ENCODE assay signal across 34 mouse cellular contexts in the genomic region with DNA sequence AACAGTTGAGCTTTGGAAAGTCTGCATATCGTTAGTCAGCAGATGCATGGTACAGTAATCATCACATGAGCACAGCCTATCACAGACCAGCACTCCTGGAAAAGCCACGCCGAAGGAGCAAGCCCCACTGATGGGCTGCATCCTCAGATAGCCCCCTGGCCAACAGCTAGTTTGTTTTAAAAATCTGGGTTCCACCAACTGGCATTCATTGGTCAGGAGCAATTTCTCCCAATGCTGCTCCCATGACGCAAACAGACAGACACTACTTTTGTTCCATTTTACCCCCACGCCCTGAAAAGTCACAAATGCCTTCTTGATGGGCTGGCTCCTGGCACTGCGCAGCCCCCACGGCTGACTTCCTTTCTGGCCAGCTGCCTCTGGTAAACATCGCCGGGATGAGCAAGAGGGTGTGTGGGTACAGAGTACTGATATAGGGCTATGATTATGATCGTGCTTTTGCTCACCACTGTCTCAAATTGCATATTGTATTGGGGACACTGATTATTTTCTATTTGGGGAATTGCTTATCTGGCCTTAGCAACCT.
DNase-seq lines count a peak whose midpoint lies in the region; ATAC-seq and TF ChIP-seq lines count a peak whose summit lies in the region.
"Had no signal": no experiment of that assay in that cellular context is flagged by ENCODE, and none has a peak within 500 bp of the region (broad histone marks: within the 10 kb centered on the region; RNA-seq: fewer than 3 reads in every experiment).

No protein-coding gene starts in this region.

- H3K79me2 ChIP-seq in C2C12 (ENCODE audit: control insufficient read depth, insufficient read depth): no peaks in the 10 kb centered on the region

- no peaks in the 10 kb centered on the region for H3K36me3 ChIP-seq in C2C12 (ENCODE audit: control insufficient read depth, insufficient read depth)
- H3K36me3 ChIP-seq in limb, embryonic 15.5 days: no peaks in the 10 kb centered on the region
- H3K36me3 ChIP-seq: forebrain, embryonic 12.5 days; G1E; heart, embryonic 10.5 days; hindbrain, embryonic 13.5 days; limb, embryonic 13.5 days; liver, embryonic 13.5 days; midbrain, embryonic 12.5 days; neural tube, embryonic 13.5 days had no signal

- no peaks in the 10 kb centered on the region for H3K27me3 ChIP-seq in C2C12 (ENCODE audit: control insufficient read depth, insufficient read depth, insufficient read length)
- H3K27me3 ChIP-seq in limb, embryonic 15.5 days: no peaks in the 10 kb centered on the region
- H3K27me3 ChIP-seq: forebrain, embryonic 12.5 days; hindbrain, embryonic 13.5 days; liver, embryonic 13.5 days; megakaryocyte, embryonic 14.5 days; midbrain, embryonic 12.5 days; neural tube, embryonic 13.5 days had no signal

- peak; percentile 40; the same call in 1 of the 2 replicates for ATAC-seq in limb, embryonic 15.5 days (ENCODE audit: insufficient number of reproducible peaks, low FRiP score, low TSS enrichment, low read depth)
- ATAC-seq: forebrain, postnatal 0 days; intestine, embryonic 16.5 days; lung, postnatal 0 days; Patski had no signal

- 63% methylated on average over 10 of the region's 10 CpGs for WGBS in limb, embryonic 15.5 days

- no peak overlapping the region for H3K9ac ChIP-seq in limb, embryonic 15.5 days
- H3K9ac ChIP-seq: forebrain, embryonic 12.5 days; forebrain, postnatal 0 days; hindbrain, embryonic 13.5 days; limb, embryonic 13.5 days; liver, embryonic 13.5 days; midbrain, embryonic 12.5 days; neural tube, embryonic 13.5 days had no signal

- no peak overlapping the region for H3K4me2 ChIP-seq in limb, embryonic 15.5 days
- H3K4me2 ChIP-seq: forebrain, embryonic 12.5 days; hindbrain, embryonic 13.5 days; limb, embryonic 13.5 days; liver, embryonic 13.5 days; midbrain, embryonic 12.5 days; neural tube, embryonic 13.5 days had no signal

- TF ChIP-seq CTCF in C2C12 (IDR thresholded peaks at IDR 0.05; ENCODE audit: control insufficient read depth, insufficient read depth, insufficient read length): no peak

- H3K4me1 ChIP-seq in limb, embryonic 15.5 days: no peaks in the 10 kb centered on the region
- H3K4me1 ChIP-seq: forebrain, embryonic 12.5 days; heart, embryonic 10.5 days; hindbrain, embryonic 13.5 days; liver, embryonic 13.5 days; megakaryocyte, embryonic 14.5 days; midbrain, embryonic 12.5 days; neural tube, embryonic 13.5 days had no signal

- no peak overlapping the region for H3K4me3 ChIP-seq in C2C12 (ENCODE audit: insufficient read depth, poor library complexity, severe bottlenecking)
- no peak overlapping the region for H3K4me3 ChIP-seq in limb, embryonic 15.5 days
- H3K4me3 ChIP-seq: erythroblast, embryonic 14.5 days; forebrain, embryonic 12.5 days; heart, embryonic 10.5 days; hindbrain, embryonic 13.5 days; layer of hippocampus, adult 2 months; left cerebral cortex, adult 2 months; limb, embryonic 13.5 days; liver, embryonic 13.5 days; megakaryocyte, embryonic 14.5 days; midbrain, embryonic 12.5 days; neural tube, embryonic 13.5 days had no signal

- H3ac ChIP-seq in C2C12 (ENCODE audit: control insufficient read depth, insufficient read length, low read depth): no peak overlapping the region

- peak; percentile 7 to 35 for DNase-seq in layer of hippocampus, adult 18-20 months (ENCODE audit: low spot score in 2 of 2)
- no peak for DNase-seq in layer of hippocampus, postnatal 14 days (ENCODE audit: low spot score in 2 of 2)
- peak; percentile 28 for DNase-seq in 3134 (ENCODE audit: extremely low read depth, insufficient read length, low spot score)
- DNase-seq in retina, embryonic 14.5 days (ENCODE audit: low spot score): no peak
- no peak for DNase-seq in embryo, embryonic 10 days (ENCODE audit: low spot score)
- DNase-seq: adrenal gland, postnatal 10 days; cerebellum, adult 11 months; cerebellum, adult 9-11 months; forebrain, postnatal 0 days; gastrocnemius, postnatal 14 days; heart, postnatal 36 days; kidney, adult 9 months; kidney, postnatal 14 days; liver, embryonic 13.5 days; lung, adult 18-20 months; lung, postnatal 4 days; thymus, adult 2 months; thymus, postnatal 36 days had no signal

- no peaks in the 10 kb centered on the region for H3K79me3 ChIP-seq in C2C12 (ENCODE audit: low read depth)

- no peak overlapping the region for H3K27ac ChIP-seq in limb, embryonic 15.5 days
- H3K27ac ChIP-seq: forebrain, embryonic 12.5 days; heart, embryonic 10.5 days; hindbrain, embryonic 13.5 days; layer of hippocampus, adult 2 months; left cerebral cortex, adult 2 months; limb, embryonic 13.5 days; liver, embryonic 13.5 days; midbrain, embryonic 12.5 days; neural tube, embryonic 13.5 days had no signal

- no peaks in the 10 kb centered on the region for H3K9me3 ChIP-seq in limb, embryonic 15.5 days
- H3K9me3 ChIP-seq: forebrain, embryonic 12.5 days; G1E; heart, embryonic 10.5 days; hindbrain, embryonic 13.5 days; limb, embryonic 13.5 days; liver, embryonic 13.5 days; midbrain, embryonic 12.5 days; neural tube, embryonic 13.5 days had no signal

TF ChIP-seq in C2C12, 6 proteins besides CTCF, POLR2A, EP300 and RAD21:
- TF ChIP-seq CEBPB (IDR thresholded peaks at IDR 0.05; ENCODE audit: low read depth) (no peak), MYOG (IDR thresholded peaks at IDR 0.05; ENCODE audit: control insufficient read depth, extremely low read depth, insufficient read length) (no peak), MYOD1 (IDR thresholded peaks at IDR 0.05; ENCODE audit: control insufficient read depth, insufficient read length, low read depth) (peak; percentile 60), FOSL1 (IDR thresholded peaks at IDR 0.05; ENCODE audit: insufficient read depth, low read length, poor library complexity, severe bottlenecking) (no peak), USF1 (IDR thresholded peaks at IDR 0.05; ENCODE audit: low read depth) (peak; percentile 0), MAX (IDR thresholded peaks at IDR 0.05) (no peak)

Comparison
In these comparisons a context has a peak if more than half of its experiments do, and no peak if none do; other contexts are left out.
1. DNase-seq: peak in layer of hippocampus, adult 18-20 months (2 of 2) and 3134 (single experiment); none in layer of hippocampus, postnatal 14 days (0 of 2), retina, embryonic 14.5 days (single experiment) and embryo, embryonic 10 days (single experiment).